Mouse (Mus musculus): ENCODE data around the gene Cacnb4.

GRCm38 (mm10) chr2:52494274-52494673 is 182.4 kb downstream of the Cacnb4 start:
- TF ChIP-seq POLR2A (IDR thresholded peaks at IDR 0.05; ENCODE audit: control insufficient read depth in 1 of 2, insufficient read depth in 1 of 2, low read depth in 1 of 2, low read length in 2 of 2, poor library complexity in 1 of 2) (no peak), KAT2A (conservative IDR thresholded peaks at IDR 0.05; ENCODE audit: low read depth, low read length) (no peak), CHD2 (IDR thresholded peaks at IDR 0.05; ENCODE audit: low read length) (no peak), MAFK (IDR thresholded peaks at IDR 0.05; ENCODE audit: borderline replicate concordance, low read depth, low read length) (no peak), ZMIZ1 (IDR thresholded peaks at IDR 0.05; ENCODE audit: low read depth, low read length) (no peak), CTCF (IDR thresholded peaks at IDR 0.05 in 2 of 3, conservative IDR thresholded peaks at IDR 0.05 in 1 of 3; ENCODE audit: control insufficient read depth in 1 of 3, insufficient read depth in 1 of 3, low read depth in 2 of 3, low read length in 3 of 3, poor library complexity in 1 of 3, severe bottlenecking in 1 of 3) (no peak), GABPA (IDR thresholded peaks at IDR 0.05; ENCODE audit: low read depth, low read length) (no peak), ZC3H11A (IDR thresholded peaks at IDR 0.05; ENCODE audit: low read depth, low read length) (no peak)

Data from MEL (cell line).